Mouse (Mus musculus) stomach, embryonic 14.5 days (tissue): Measurements from ENCODE around the gene Glrb. TPM values are rescaled to one million over a fixed set of nuclear protein-coding genes. Genes with fewer than 3 reads are reported as not detected.

Experiments used
- ATAC-seq: fragments of 200-750 bp; cut with Nextera tagmentation; 2 replicates; pipeline ENCODE4 v1.8.0; 2017; ENCODE audit warnings: low read depth, moderate TSS enrichment; ENCODE audit not compliant: insufficient number of reproducible peaks, insufficient read depth, low FRiP score
- H3K27ac ChIP-seq: fragments of 300-500 bp; sonication (generic); 2 replicates; pipeline ENCODE4 v1.5.1; 2014; ENCODE audit warnings: mild to moderate bottlenecking, low read length, moderate library complexity, mixed read lengths
- H3K27me3 ChIP-seq: fragments of 300-500 bp; sonication (generic); 2 replicates; pipeline ENCODE4 v1.6.1; 2014; ENCODE audit warnings: low read length, control low read depth, mixed read lengths; ENCODE audit not compliant: control insufficient read depth, insufficient read depth
- H3K36me3 ChIP-seq: fragments of 300-500 bp; sonication (generic); 2 replicates; pipeline ENCODE4 v1.6.1; 2014; ENCODE audit warnings: mild to moderate bottlenecking, control low read depth, low read length, moderate library complexity, mixed read lengths; ENCODE audit not compliant: control insufficient read depth, insufficient read depth
- H3K4me1 ChIP-seq: fragments of 300-500 bp; sonication (generic); 2 replicates; pipeline ENCODE4 v1.6.1; 2014; ENCODE audit warnings: low read length, control low read depth, mixed read lengths; ENCODE audit not compliant: control insufficient read depth, insufficient read depth
- H3K4me2 ChIP-seq: fragments of 300-500 bp; sonication (generic); replicated peaks from 2 replicates; pipeline ENCODE4 v1.6.1; 2014; ENCODE audit warnings: low read depth, low read length, control low read depth
- H3K4me3 ChIP-seq: fragments of 300-500 bp; sonication (generic); 2 replicates; pipeline ENCODE4 v1.5.1; 2014; ENCODE audit warnings: low read depth, low read length, control low read depth
- H3K9ac ChIP-seq: fragments of 300-500 bp; sonication (generic); replicated peaks from 2 replicates; pipeline ENCODE4 v1.6.1; 2014; ENCODE audit warnings: low read depth, mild to moderate bottlenecking, control low read depth, low read length, moderate library complexity, mixed read lengths
- H3K9me3 ChIP-seq: fragments of 300-500 bp; sonication (generic); 2 replicates; pipeline ENCODE4 v1.6.1; 2016; ENCODE audit warnings: low read depth, low read length, control low read depth; ENCODE audit not compliant: control insufficient read depth
- WGBS: fragments of 180-500 bp; shearing (Covaris S2); extraction: QIAGEN DNeasy Blood & Tissue Kit; methylation state at CpG from one replicate; pipeline ENCODE4 v1.1.7; 2014; 5-methylcytosine and 5-hydroxymethylcytosine counted together
- polyA plus RNA-seq: library from polyadenylated mRNA; unstranded; fragments of >200 nt; fragmentation: Nextera tagmentation; extraction: Ambion mirVana; gene quantifications from 2 replicates; pipeline ENCODE4 v1.2.1, GENCODE M21; 2014

The Glrb gene
- polyA plus RNA-seq, 1 experiment from 2014 or later, result 3.0 TPM

- Histone ChIP-seq H3K9ac (no peak overlapping the region), H3K27ac (no peak overlapping the region), H3K4me3 (no peak overlapping the region), H3K36me3 (no peaks in the 10 kb centered on the region), H3K9me3 (no peaks in the 10 kb centered on the region), H3K4me1 (0 out of 2 replicates have a peak, but pooled peaks cover 3% of the 10 kb centered on the region), H3K4me2 (no peak overlapping the region), H3K27me3 (0 out of 2 replicates have a peak, but pooled peaks cover 4% of the 10 kb centered on the region)
- no peak for ATAC-seq
Observed at GRCm38 (mm10) chr3:80796764-80797163, 116.7 kb downstream of the Glrb start.

- Histone ChIP-seq H3K27ac (no peak overlapping the region), H3K27me3 (no peaks in the 10 kb centered on the region), H3K36me3 (no peaks in the 10 kb centered on the region), H3K9me3 (no peaks in the 10 kb centered on the region), H3K4me3 (no peak overlapping the region), H3K9ac (no peak overlapping the region), H3K4me1 (0 out of 2 replicates have a peak, but pooled peaks cover 1% of the 10 kb centered on the region), H3K4me2 (no peak overlapping the region)
- 87% methylated on average over 2 of the region's 2 CpGs for WGBS
- ATAC-seq, result no peak
Observed at GRCm38 (mm10) chr3:80795284-80795683, 118.2 kb downstream of the Glrb start.

Other genes with a start within 250 kb of the Glrb start
- gene Gria2, start 110.8 kb downstream of the Glrb start, polyA plus RNA-seq, result 4.6 and 5.0 TPM in 2 replicates
- 27.5 and 29.2 TPM in 2 replicates for gene Pdgfc, start 122.8 kb upstream of the Glrb start, polyA plus RNA-seq